Mouse (Mus musculus) small intestine, adult 2 months (tissue): ENCODE data around the gene Lrrc1. TPM values are rescaled to one million over a fixed set of nuclear protein-coding genes. Genes with fewer than 3 reads are reported as not detected.

Experiments
- H3K27ac ChIP-seq: fragments of 200-500 bp; 2 replicates; pipeline ENCODE4 v1.5.1; 2012; ENCODE audit warnings: low read depth, low read length, control low read depth, inconsistent platforms; ENCODE audit not compliant: insufficient read depth
- H3K27me3 ChIP-seq: fragments of 200-500 bp; 2 replicates; pipeline ENCODE4 v1.6.1; 2012; ENCODE audit warnings: mild to moderate bottlenecking, moderate library complexity, low read length, inconsistent platforms; ENCODE audit not compliant: control insufficient read depth, insufficient read depth
- H3K36me3 ChIP-seq: fragments of 200-500 bp; 2 replicates; pipeline ENCODE4 v1.6.1; 2012; ENCODE audit warnings: mild to moderate bottlenecking, low read length, control low read depth, inconsistent platforms; ENCODE audit not compliant: control insufficient read depth, insufficient read depth
- H3K4me1 ChIP-seq: fragments of 200-500 bp; 2 replicates; pipeline ENCODE4 v1.6.1; 2012; ENCODE audit warnings: low read length, inconsistent platforms, mixed read lengths; ENCODE audit not compliant: control insufficient read depth, insufficient read depth, insufficient read length
- H3K4me3 ChIP-seq: fragments of 200-500 bp; 2 replicates; pipeline ENCODE4 v1.5.1; 2012; ENCODE audit warnings: low read depth, mild to moderate bottlenecking, control low read depth, inconsistent platforms, low read length, moderate library complexity
- CTCF ChIP-seq: fragments of 200-500 bp; IDR thresholded peaks from 2 replicates; pipeline ENCODE4 v1.5.1; 2012; ENCODE audit warnings: low read depth, mild to moderate bottlenecking, control low read depth, inconsistent platforms, low read length, moderate library complexity, mixed read lengths; ENCODE audit not compliant: insufficient replicate concordance, insufficient read length; ENCODE audit errors: extremely low read depth
- POLR2A ChIP-seq: fragments of 200-500 bp; IDR thresholded peaks from 2 replicates; pipeline ENCODE4 v1.6.1; 2012; ENCODE audit warnings: low read depth, mild to moderate bottlenecking, control low read depth, inconsistent platforms, low read length, moderate library complexity
- WGBS: fragments of 180-500 bp; shearing (Covaris S2); methylation state at CpG from one replicate; pipeline ENCODE4 v1.1.7; 2018; 5-methylcytosine and 5-hydroxymethylcytosine counted together
- polyA plus RNA-seq: library from polyadenylated mRNA; depleted of rRNA; stranded (reverse); fragments of >200 nt; gene quantifications from 2 replicates; pipeline ENCODE4 v1.2.3, GENCODE M21; 2012

Lrrc1 gene
- polyA plus RNA-seq, 1 experiment = 112 TPM

- no peak for TF ChIP-seq POLR2A
- TF ChIP-seq CTCF = no peak
- Histone ChIP-seq H3K36me3 (no peaks in the 10 kb centered on the region), H3K4me3 (no peak overlapping the region), H3K27me3 (no peaks in the 10 kb centered on the region), H3K4me1 (peaks cover 46% of the 10 kb centered on the region; the same call in 1 of the 2 replicates), H3K27ac (peak overlapping the region; percentile 81)
- 32% methylated on average over 7 of the region's 7 CpGs for WGBS
These were observed 27.8 kb downstream of the Lrrc1 start for GRCm38 (mm10) chr9:77516782-77517364.

- TF ChIP-seq CTCF (no peak), POLR2A (no peak)
- WGBS = 37% methylated on average over 3 of the region's 3 CpGs
- Histone ChIP-seq H3K4me1 (peaks cover 45% of the 10 kb centered on the region; the same call in 1 of the 2 replicates), H3K4me3 (no peak overlapping the region), H3K27ac (no peak overlapping the region), H3K27me3 (no peaks in the 10 kb centered on the region), H3K36me3 (no peaks in the 10 kb centered on the region)
These were observed 30.8 kb downstream of the Lrrc1 start for GRCm38 (mm10) chr9:77513892-77514291.

- 83% methylated on average over 6 of the region's 6 CpGs for WGBS
- no peaks in the 10 kb centered on the region for H3K27me3 ChIP-seq
- H3K4me1 ChIP-seq = peaks cover 29% of the 10 kb centered on the region; the same call in 1 of the 2 replicates
- no peaks in the 10 kb centered on the region for H3K36me3 ChIP-seq
- no peak overlapping the region for H3K4me3 ChIP-seq
- no peak overlapping the region for H3K27ac ChIP-seq
- TF ChIP-seq CTCF = no peak
- no peak for TF ChIP-seq POLR2A
These were observed 32.5 kb downstream of the Lrrc1 start for GRCm38 (mm10) chr9:77512220-77512619.

GRCm38 (mm10) chr9:77510574-77510973, 34.1 kb downstream of the Lrrc1 start:
- Histone ChIP-seq H3K36me3 (no peaks in the 10 kb centered on the region), H3K4me3 (no peak overlapping the region), H3K4me1 (peaks cover 23% of the 10 kb centered on the region; the same call in 1 of the 2 replicates), H3K27me3 (no peaks in the 10 kb centered on the region), H3K27ac (no peak overlapping the region)
- 56% methylated on average over 8 of the region's 8 CpGs for WGBS
- no peak for TF ChIP-seq POLR2A
- TF ChIP-seq CTCF = no peak

- Histone ChIP-seq H3K27me3 (no peaks in the 10 kb centered on the region), H3K27ac (no peak overlapping the region), H3K4me1 (peaks cover 7% of the 10 kb centered on the region; the same call in 1 of the 2 replicates), H3K36me3 (no peaks in the 10 kb centered on the region), H3K4me3 (no peak overlapping the region)
- TF ChIP-seq POLR2A (no peak), CTCF (no peak)
- 97% methylated on average over 3 of the region's 3 CpGs for WGBS
These were observed 36.8 kb downstream of the Lrrc1 start for GRCm38 (mm10) chr9:77507743-77508394.

GRCm38 (mm10) chr9:77502548-77503438, 41.9 kb downstream of the Lrrc1 start:
- Histone ChIP-seq H3K36me3 (peaks cover 2% of the 10 kb centered on the region; the same call in 1 of the 2 replicates), H3K27ac (no peak overlapping the region), H3K4me1 (peaks cover 6% of the 10 kb centered on the region; the same call in 1 of the 2 replicates), H3K4me3 (no peak overlapping the region), H3K27me3 (no peaks in the 10 kb centered on the region)
- TF ChIP-seq CTCF = no peak
- no peak for TF ChIP-seq POLR2A
- 32% methylated on average over 14 of the region's 14 CpGs for WGBS

GRCm38 (mm10) chr9:77502171-77502547, 42.5 kb downstream of the Lrrc1 start:
- H3K4me3 ChIP-seq = no peak overlapping the region
- peaks cover 6% of the 10 kb centered on the region; the same call in 1 of the 2 replicates for H3K4me1 ChIP-seq
- no peak for TF ChIP-seq CTCF
- no peak for TF ChIP-seq POLR2A
- no peaks in the 10 kb centered on the region for H3K27me3 ChIP-seq
- H3K27ac ChIP-seq = no peak overlapping the region
- WGBS = 64% methylated on average over 6 of the region's 6 CpGs
- H3K36me3 ChIP-seq = peaks cover 2% of the 10 kb centered on the region; the same call in 1 of the 2 replicates
